Mouse (Mus musculus) stomach, postnatal 0 days (tissue): ENCODE data around the gene Brd3.
A peak's percentile ranks its signal among the peaks of the same experiment; 100 is the strongest.

Experiments used
- CTCF ChIP-seq: IDR thresholded peaks from 2 replicates; pipeline ENCODE4 v1.5.1; 2016; ENCODE audit warnings: antibody characterized with exemption, low read depth, mild to moderate bottlenecking, moderate library complexity
- EP300 ChIP-seq: optimal IDR thresholded peaks from 2 replicates; pipeline ENCODE3; 2016; ENCODE audit warnings: antibody characterized with exemption

- TF ChIP-seq CTCF (peak; percentile 99), EP300 (no peak)
Observed at GRCm38 (mm10) chr2:27428071-27428470, 79.4 kb downstream of the Brd3 start.
